Mouse (Mus musculus) thymus, adult 2 months (tissue): ENCODE results near the gene Fcamr.

Experiments used
- CTCF ChIP-seq: fragments of 200-500 bp; IDR thresholded peaks from 2 replicates; pipeline ENCODE4 v1.5.1; 2012; ENCODE audit warnings: mild to moderate bottlenecking, control low read depth, low read length, moderate library complexity, borderline replicate concordance; ENCODE audit not compliant: control insufficient read depth, poor library complexity, insufficient read depth; ENCODE audit errors: extremely low read depth
- POLR2A ChIP-seq: fragments of 200-500 bp; IDR thresholded peaks from 2 replicates; pipeline ENCODE4 v1.6.1; 2012; ENCODE audit warnings: mild to moderate bottlenecking, low read length, control low read depth, moderate library complexity; ENCODE audit not compliant: control insufficient read depth, poor library complexity, insufficient read depth; ENCODE audit errors: extremely low read depth

- no peak for TF ChIP-seq POLR2A
- no peak for TF ChIP-seq CTCF
These were observed 3.6 kb downstream of the Fcamr start for GRCm38 (mm10) chr1:130804279-130804678.
